Mouse (Mus musculus): ENCODE results near the gene Tyw5.

DNA sequence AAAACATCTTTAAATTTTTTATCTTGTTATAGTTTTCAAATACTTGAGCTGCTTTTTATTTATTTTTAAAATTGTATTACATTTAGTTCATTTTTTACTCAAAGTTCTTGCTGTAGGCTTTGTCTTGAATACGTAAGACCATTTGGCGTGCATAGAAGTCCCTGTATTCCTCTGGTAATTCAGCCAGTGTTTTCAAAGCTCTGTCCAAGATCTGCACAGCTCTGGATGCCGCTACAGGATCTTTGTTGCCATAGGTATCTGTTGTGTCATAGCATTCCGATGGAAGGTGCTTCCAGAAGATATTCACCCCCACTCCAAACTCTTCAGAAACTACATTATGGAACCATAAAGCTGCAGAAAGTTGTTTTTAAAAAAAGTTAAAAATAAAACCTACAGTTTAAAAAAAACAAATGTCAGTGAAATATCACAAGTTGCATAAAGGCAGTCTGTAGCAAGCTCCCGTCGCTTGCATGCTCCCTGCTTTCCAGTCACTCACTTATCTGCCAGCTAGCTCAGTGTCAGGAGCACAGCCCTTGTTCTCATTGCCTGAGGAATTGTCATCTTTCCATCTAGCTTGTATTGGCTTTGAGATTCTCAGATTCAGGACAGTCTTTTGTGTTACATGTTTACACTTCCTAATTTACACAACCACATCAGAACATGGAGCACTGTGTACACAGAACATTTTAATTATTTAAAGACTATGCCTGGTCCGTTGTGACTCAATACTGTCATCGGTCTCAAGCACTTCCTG lies 18.3 kb downstream of the Tyw5 start:
- TF ChIP-seq CTCF (IDR thresholded peaks at IDR 0.05; ENCODE audit: extremely low read depth, insufficient read length, insufficient replicate concordance, low read depth, low read length) (no peak), POLR2A (IDR thresholded peaks at IDR 0.05; ENCODE audit: low read depth, low read length) (no peak)
